Mouse (Mus musculus): ENCODE data around the gene Slc10a7.

GRCm38 (mm10) chr8:78698331-78698741 is 189.2 kb downstream of the Slc10a7 start:
- no peak for TF ChIP-seq POLR2A (IDR thresholded peaks at IDR 0.05; ENCODE audit: borderline replicate concordance, control insufficient read depth, low read depth, low read length)
- TF ChIP-seq CTCF (IDR thresholded peaks at IDR 0.05; ENCODE audit: control insufficient read depth, insufficient read depth, low read length): no peak
